Mouse (Mus musculus) liver, embryonic 14.5 days (tissue): ENCODE data around the gene Calhm1.

Source experiments
- CTCF ChIP-seq: IDR thresholded peaks from 2 replicates; pipeline ENCODE4 v1.5.1; 2016; ENCODE audit warnings: antibody characterized with exemption, low read depth, control low read depth
- EP300 ChIP-seq: IDR thresholded peaks from 2 replicates; pipeline ENCODE4 v1.6.1; 2016; ENCODE audit warnings: antibody characterized with exemption, low read depth

DNA sequence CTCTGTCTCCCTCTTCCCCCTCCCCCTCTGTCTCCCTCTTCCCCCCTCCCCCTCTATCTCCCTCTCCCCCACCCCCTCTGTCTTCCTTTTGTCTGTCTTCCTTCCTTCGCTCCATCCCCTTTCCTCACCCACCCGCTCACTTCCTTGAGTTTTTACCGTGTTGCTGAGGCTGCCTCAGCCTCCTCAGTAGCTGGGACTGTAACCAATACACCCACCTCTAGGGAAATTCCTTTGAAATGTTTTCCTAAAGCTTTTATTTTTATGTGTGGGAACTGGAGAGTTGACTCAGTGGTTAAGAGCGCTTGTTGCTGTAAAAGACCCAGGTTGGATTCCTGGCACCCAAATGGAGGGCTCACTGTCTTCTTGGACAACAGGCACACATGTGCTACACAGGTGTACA lies 17.6 kb upstream of the Calhm1 start:
- TF ChIP-seq CTCF (no peak), EP300 (no peak)
